Mouse (Mus musculus) retina, postnatal 1 day (tissue): ENCODE results near the gene Cerkl.
A peak's percentile ranks its signal among the peaks of the same experiment; 100 is the strongest.

ENCODE experiments used
- DNase-seq: peaks from one replicate; pipeline ENCODE4 v3.0.0-alpha.2; 2012

Cerkl gene

GRCm38 (mm10) chr2:79371326-79372153 lies 85.0 kb downstream of the Cerkl start:
- no peak for DNase-seq

GRCm38 (mm10) chr2:79370711-79371312 lies 85.8 kb downstream of the Cerkl start:
- no peak for DNase-seq

- no peak for DNase-seq
Observed at GRCm38 (mm10) chr2:79369905-79370304, 86.7 kb downstream of the Cerkl start.

GRCm38 (mm10) chr2:79369061-79369524 lies 87.5 kb downstream of the Cerkl start:
- peak; percentile 13 for DNase-seq

GRCm38 (mm10) chr2:79368661-79369060 lies 87.9 kb downstream of the Cerkl start:
- no peak for DNase-seq

GRCm38 (mm10) chr2:79367451-79368450 lies 88.8 kb downstream of the Cerkl start:
- peak; percentile 59 for DNase-seq

GRCm38 (mm10) chr2:79363920-79364319 lies 92.7 kb downstream of the Cerkl start:
- DNase-seq: peak; percentile 30

- peak; percentile 40 for DNase-seq
Observed at GRCm38 (mm10) chr2:79362029-79362428, 94.6 kb downstream of the Cerkl start.

GRCm38 (mm10) chr2:79357835-79358234 lies 98.8 kb downstream of the Cerkl start:
- no peak for DNase-seq

GRCm38 (mm10) chr2:79354773-79355172 lies 101.8 kb downstream of the Cerkl start:
- no peak for DNase-seq

- no peak for DNase-seq
Observed at GRCm38 (mm10) chr2:79352100-79352802, 104.3 kb downstream of the Cerkl start.

GRCm38 (mm10) chr2:79351179-79352099 lies 105.1 kb downstream of the Cerkl start:
- DNase-seq: peak; percentile 48

GRCm38 (mm10) chr2:79343115-79343514 lies 113.5 kb downstream of the Cerkl start:
- no peak for DNase-seq

- no peak for DNase-seq
Observed at GRCm38 (mm10) chr2:79339003-79339402, 117.6 kb downstream of the Cerkl start.

GRCm38 (mm10) chr2:79336141-79336540 lies 120.4 kb downstream of the Cerkl start:
- DNase-seq: no peak

GRCm38 (mm10) chr2:79334661-79335060 lies 121.9 kb downstream of the Cerkl start:
- no peak for DNase-seq

- no peak for DNase-seq
Observed at GRCm38 (mm10) chr2:79328079-79328478, 128.5 kb downstream of the Cerkl start.

- DNase-seq: peak; percentile 11
Observed at GRCm38 (mm10) chr2:79316182-79316880, 140.3 kb downstream of the Cerkl start.

- no peak for DNase-seq
Observed at GRCm38 (mm10) chr2:79315108-79315507, 141.5 kb downstream of the Cerkl start.

- no peak for DNase-seq
Observed at GRCm38 (mm10) chr2:79312499-79312898, 144.1 kb downstream of the Cerkl start.
